Mouse (Mus musculus): ENCODE results near the gene Pax1.

The Pax1 gene

DNA sequence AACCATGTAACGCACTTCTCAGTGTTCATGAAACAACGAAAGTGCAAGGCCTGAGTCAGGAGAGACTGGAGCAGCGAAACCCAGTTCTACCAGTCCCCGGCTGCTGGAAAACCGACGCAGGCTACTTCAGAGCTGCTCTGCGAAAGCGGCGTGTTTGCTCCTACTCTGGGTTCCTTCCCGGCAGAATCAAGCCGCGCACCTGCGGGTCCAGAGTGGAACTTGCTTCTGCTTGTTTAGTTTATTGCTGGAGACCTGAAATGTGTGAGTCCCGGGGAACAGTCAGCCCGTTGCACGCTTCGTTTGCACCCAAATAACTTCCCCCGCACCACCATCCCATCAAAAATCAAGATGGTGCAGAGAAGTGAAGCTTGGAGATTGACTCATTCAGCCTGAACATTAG lies at the start of gene Pax1:
TSS of gene Pax1 (plus strand) at position 345 of the 400 bp plus-strand sequence.
- DNase-seq (ENCODE audit: low spot score): peak; percentile 56

DNA sequence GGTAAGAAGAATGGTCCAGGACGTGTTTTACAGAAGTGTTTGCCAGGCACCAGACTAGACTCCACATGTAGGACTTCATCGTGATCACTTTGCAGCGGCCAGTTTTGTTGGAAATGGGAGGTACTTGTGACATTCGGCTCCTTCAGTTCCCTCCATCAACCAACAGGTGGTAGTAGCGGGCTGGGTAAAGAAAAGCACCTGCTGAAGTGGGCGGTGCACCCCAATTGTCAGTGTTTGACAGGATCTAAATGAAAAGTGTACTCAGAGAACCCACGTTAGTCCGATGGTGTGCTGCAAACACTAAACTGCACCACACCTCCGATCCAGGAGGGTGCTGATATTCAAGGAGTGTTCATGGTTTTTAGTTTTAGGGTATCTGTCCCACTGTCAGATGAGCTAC lies 40.7 kb upstream of the Pax1 start:
- DNase-seq (ENCODE audit: low spot score): peak; percentile 76

DNA sequence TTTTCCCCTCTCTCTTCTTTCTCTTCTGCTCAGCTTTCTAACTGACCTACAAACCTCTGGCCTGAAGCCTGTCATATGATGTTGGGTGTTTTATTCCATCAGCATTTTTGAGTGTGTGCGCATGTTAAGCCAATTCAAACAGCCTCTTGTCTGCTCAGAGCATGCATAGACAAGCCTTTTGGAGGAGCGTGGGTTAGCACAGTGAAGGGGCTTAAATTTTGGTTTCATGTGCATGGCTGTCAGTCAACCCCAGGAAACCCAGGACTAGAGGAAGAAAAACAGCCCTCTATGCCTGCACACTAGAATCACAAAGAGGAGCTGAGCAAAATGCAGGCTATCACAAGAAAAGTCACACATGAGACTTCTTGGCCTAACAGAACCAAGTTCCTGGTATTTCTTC lies 36.5 kb upstream of the Pax1 start:
- no peak for DNase-seq (ENCODE audit: low spot score)

DNA sequence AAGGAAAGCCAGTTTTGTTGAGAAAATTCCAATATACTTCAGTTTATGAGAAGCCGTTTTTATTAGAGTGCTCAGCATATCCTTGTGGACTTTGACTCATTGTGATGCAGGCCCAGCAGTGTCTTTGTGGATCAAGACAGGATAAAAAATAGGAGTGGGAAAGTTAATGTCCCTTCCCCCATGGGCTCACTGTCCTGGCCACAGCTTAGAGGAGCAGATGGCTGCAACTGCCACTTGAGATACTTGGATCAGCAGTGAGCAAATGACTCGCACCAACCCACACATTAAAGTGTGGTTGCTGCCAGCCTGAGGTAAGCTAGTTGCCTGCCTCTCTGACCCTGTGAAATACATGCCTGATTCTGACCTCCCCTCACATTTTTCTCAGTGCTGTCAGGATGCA lies 29.0 kb upstream of the Pax1 start:
- DNase-seq (ENCODE audit: low spot score): no peak

DNA sequence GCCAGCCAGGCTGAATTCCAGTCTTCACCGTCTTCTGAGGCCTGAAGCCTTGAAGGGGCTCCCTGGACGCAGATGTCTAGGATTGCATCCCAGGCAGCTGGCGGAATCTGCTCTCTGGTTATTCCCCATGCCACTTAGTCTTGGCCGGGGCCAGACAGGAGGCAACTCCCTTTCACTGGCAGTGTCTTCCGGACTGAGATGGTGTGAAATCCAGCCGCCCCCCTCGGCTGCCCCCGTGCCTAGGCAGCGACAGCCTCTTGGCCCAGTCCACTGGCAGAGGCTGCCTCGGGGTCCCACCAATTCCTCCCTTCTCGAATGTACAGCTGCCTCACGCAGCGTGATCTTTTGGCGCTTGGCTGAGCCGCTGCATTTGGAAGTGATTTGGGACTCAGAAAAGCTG lies 23.0 kb upstream of the Pax1 start:
- DNase-seq (ENCODE audit: low spot score): no peak

DNA sequence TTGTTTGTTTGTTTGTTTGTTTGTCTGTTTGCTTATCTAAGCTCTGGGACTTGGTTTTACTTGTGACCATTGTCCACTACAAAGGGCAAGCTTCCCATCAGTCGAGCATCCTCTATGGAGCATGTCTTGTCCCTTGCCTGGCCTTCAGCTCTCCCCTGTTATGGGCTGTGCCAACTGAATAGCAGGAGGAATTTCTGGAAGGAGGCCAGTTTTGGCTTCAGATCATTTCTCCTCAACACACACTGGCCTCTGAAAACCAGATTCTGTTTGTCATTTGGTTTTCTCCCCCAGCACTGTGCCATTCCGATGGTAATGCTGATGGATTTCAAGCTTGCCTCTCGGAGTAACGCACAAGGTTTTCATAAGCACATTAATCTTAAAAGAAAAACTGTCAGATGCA lies 21.9 kb upstream of the Pax1 start:
- no peak for DNase-seq (ENCODE audit: low spot score)

DNA sequence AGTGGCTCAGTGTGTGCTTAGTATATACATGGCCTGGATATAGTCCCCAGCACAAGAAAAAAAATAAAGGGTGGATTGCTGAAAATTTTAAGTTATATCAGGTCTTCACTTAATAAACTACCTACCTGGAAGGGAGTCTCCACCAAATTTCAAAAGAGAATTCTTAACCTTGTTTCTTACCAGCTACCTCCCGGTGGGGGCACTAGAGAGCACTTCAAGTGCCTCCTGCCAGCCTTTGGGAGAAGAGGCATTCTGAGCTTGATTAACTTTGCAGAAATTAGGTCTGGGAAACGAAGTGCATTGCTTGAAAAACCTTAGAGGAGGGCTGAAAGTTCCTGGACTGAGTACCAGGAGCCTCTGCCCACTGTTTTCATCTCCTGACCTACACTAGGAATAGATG lies 19.5 kb upstream of the Pax1 start:
- DNase-seq (ENCODE audit: low spot score): peak; percentile 53

DNA sequence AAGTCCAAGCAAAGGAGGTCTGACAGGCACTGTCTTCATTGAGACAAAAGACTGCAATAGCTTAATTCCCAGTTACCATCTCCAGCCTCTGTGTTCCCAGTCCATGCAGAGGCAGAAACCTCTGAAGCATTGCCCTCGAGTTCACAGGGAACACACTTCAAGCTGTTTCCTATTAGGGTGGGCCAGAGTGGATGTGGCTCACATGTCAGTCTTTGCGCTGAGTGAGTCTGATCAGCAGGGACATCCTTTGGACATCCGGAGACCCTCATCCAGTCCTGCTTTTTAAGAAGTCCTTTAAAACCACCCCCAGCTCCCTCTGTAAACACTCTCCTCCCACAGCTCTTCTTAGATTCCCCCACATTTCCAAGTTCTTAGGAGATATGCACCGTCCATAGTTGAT lies 2.0 kb upstream of the Pax1 start:
- DNase-seq (ENCODE audit: low spot score): peak; percentile 58

DNA sequence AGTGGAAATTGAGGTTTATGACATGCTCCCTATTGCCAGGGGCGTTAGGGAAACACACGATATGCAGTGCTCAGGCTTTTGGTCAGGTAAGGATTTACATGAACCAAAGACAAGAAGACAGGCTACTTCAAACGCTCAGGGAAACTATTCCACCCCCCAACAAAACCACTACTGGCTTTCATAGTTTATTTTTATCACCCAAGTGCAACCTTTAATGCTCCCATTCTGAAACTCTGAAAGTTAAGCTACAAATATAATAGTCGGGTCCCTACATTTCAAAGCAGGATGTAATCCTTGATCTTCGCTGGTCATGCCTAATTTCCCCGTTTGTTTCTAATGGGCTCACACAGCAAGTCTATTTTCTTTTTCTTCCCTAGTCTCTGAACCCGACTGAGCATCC lies 1.3 kb upstream of the Pax1 start:
- peak; percentile 29 for DNase-seq (ENCODE audit: low spot score)

DNA sequence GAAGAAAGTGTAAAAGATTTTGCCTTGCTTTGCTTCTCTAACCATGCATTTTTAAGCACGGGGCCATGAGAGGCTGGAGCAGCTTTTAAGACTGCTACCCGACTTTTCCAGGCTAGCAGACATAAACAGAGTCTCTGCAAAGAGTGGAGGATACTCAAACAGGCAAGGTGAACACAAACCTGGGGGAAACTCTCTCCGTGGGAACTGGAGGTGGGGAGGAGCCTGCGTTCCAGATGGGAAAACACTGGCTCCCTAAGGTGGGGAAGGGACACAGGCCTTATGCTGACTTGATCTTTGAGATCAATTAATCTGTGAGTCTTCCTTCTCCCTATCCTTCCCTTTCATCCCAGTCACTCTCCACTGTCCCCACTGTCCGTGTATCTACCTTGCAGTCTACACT lies 869 bp upstream of the Pax1 start:
- peak; percentile 51 for DNase-seq (ENCODE audit: low spot score)

DNA sequence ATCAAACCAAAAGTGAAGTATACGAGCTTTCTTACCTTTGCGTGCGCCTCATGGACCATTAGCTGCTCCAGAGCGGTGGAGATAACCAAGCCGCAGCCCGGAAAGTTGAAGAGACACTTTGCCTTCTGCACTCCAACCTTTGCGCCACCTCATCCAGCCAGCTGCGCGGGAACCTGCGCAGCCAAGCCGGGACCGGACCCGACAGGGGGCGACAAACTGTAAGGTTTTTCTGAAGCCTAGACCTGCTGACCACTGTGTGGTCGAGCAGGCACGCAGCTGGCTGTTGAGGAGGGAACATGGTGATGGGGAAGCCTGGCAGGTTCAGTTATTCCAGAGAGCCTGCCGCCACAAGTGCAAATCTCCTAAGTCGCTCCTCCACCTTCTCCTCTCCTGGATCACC lies 591 bp downstream of the Pax1 start:
- peak; percentile 89 for DNase-seq (ENCODE audit: low spot score)

DNA sequence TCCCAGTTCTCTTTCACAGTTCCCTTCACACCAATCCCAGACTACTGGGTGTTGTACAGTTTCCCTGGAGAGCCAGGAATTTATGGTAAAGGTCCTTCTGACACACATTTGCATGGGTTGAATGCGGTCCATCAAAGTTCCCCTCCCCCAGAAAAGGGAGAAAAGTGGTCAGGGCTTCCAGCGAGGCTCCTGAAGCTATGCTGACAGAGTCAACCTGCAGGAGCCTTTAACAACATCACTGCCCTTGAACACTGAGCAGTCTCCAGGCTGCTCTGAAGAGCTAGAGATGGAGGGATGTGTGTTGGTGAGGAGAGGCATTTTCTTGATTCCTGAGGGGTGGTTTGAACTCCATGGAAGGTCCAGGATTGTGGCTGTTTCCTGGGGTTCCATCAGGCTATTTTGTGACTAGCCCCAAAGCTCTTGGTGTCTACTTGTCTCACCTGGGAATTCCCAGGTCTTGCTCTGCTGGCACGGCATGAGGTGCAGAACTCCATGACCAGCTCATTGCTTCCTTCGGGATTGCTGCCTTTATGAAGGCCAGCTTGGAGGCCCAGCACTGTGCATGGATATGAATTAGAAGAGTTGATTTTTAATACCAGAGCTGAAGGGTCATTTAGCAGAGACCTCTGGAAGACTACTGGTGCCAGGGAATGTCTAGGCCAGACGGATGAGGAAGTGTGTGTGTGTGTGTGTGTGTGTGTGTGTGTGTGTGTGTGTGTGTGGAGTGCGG lies 1.8 kb downstream of the Pax1 start:
- DNase-seq (ENCODE audit: low spot score): no peak

DNA sequence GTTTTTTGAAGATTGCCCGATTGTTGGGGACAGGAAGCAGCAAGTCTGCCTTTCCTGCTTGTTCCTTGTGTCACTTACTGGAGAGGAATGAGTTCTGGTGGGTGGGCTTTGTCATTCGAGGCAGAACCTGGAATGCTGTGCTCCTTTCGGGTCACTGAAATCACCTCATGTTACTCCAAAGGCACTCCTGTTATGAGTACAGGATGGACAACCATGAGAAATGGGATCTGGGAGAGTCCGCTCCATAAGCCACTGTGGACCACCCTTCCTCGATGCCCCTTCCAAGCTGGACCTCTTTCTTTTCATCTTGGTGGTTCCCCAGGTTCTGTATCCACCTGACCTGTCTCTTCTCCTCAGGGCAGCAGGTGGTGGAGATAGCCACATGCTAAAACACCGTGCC lies 2.5 kb downstream of the Pax1 start:
- DNase-seq (ENCODE audit: low spot score): peak; percentile 38

DNA sequence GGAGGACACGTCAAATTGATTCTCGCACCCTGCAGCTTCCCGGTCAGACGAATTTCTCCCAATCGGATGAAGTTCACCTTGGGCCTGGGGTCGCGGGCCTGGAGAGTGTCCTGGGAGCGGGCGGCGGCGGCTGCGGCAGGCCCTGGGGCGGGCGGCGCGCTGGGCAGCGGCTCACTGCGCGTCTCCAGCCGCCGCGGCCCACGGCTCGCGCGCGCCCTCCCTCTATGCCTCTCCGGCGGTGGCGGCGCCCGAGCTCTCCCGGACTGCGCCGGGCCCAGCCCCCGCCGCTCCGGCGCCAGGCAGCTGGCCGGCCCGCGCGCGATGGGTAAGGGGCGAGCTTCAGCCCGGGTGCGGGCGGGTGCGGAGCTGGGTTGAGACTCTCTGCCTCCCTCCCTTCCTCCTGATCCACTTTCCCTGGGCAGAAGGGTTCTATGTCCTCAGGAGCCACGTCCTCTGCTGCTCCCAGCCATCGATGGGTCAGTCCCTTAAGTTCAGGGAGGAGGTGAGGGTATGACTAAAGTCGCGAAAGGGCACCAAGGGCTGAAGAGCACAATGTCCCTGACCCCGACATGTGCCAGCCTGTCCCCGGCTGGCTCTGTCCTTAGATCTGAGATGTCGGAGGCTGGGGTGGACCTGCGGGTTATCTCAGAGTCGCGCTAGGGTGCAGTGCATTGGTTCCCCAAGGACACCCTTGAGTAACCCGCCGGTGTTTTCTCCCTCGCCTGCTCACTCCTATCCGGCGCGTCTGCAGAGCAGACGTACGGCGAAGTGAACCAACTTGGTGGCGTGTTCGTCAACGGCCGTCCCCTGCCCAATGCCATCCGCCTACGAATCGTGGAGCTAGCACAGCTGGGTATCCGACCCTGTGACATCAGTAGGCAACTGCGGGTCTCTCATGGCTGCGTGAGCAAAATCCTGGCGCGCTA lies 3.5 kb downstream of the Pax1 start:
- peak; percentile 42 for DNase-seq (ENCODE audit: low spot score)

DNA sequence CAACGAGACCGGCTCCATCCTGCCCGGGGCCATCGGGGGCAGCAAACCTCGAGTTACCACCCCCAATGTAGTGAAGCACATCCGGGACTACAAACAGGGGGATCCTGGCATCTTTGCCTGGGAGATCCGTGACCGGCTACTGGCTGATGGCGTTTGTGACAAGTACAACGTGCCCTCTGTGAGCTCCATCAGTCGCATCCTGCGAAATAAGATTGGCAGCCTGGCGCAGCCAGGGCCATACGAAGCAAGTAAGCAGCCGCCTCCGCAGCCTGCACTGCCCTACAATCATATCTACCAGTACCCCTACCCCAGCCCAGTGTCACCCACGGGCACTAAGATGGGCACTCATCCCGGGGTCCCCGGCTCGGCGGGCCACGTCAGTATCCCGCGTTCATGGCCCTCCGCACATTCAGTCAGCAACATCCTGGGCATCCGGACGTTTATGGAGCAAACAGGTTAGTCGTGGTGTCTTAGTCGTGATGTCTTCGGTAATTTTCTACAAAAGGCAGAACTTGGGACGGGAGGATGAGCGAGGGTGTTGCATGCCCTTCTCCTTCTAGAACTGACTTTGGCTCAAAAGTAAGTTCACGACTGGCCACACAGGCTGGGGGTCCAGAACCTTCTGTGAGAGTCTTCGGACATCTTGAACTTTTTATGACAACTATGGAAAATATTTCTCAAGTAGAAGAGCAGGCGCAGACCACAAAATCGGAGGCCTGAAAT lies 4.3 kb downstream of the Pax1 start:
- peak; percentile 35 for DNase-seq (ENCODE audit: low spot score)

DNA sequence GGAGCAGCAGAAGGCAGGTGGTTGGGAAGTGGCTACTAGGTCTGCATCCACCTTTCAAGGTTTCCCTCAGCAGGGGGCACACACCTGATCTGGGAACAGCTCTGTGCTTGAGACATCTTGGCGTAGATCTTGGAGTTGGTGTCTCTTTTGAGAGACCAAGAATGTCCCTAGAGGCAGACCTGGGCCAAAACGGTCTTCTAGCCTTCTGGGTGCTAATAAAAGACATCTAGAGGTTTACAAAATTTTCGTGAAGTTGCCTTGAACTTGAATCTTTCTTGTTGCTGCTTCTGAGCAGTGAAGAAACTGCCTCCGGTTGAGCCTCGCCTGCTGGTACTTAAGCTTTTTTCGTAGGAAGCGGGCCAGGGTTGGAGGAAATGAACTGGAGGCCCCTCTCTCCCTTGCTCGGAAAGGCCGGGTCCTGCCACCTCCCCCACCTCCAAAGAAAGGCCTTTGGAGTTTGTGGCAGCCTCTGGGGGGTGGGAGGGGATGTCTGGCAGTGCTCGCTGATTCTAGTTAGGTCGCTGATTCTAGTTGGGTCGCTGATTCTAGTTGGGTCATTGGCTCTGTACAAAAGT lies 5.6 kb downstream of the Pax1 start:
- DNase-seq (ENCODE audit: low spot score): peak; percentile 55

DNA sequence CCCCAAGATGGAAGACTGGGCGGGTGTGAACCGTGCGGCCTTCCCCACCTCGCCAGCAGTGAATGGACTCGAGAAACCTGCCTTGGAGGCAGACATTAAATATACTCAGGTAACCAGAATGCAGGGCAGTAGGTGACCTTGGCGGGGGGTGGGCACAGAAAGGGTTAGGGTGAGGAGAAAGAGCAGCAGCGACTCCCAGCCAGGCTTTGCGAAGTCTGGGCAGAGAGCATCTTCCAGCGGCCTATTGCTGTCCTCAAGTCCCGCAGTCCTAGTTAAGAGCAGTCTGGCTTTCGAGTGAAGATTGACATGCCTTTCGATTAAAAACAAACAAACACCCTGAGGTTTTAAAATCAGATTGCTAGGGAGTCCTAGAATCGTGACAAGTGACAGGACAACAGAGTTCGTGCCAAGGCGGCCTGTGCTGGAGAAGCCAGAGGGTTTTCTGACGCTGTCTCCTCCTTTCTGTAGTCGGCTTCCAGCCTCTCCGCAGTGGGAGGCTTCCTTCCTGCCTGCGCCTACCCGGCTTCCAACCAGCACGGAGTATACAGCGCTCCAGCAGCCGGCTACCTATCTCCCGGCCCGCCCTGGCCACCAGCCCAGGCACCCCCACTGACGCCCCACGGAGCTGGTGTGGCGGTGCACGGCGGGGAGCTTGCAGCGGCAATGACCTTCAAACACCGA lies 6.3 kb downstream of the Pax1 start:
- peak; percentile 58 for DNase-seq (ENCODE audit: low spot score)

DNA sequence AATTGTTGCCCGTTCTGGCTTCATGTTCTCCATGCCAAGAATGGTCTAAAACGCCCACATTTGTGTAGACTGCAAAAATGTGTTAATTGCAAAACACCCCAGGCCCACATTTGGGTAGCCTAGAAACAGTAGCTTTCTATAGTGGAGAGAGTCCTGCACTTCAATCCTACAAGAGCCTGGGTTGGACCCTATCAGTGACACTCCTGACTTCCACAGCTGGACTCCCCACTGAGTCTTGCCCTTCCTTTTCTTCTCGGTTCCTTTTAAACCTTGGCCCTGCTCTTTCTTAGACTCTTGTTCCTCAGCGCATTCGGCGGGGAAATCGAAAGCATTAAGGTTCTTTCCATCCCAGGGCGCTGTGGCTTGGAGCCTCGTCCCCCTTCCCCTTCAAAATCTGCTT lies 7.8 kb downstream of the Pax1 start:
- peak; percentile 54 for DNase-seq (ENCODE audit: low spot score)

DNA sequence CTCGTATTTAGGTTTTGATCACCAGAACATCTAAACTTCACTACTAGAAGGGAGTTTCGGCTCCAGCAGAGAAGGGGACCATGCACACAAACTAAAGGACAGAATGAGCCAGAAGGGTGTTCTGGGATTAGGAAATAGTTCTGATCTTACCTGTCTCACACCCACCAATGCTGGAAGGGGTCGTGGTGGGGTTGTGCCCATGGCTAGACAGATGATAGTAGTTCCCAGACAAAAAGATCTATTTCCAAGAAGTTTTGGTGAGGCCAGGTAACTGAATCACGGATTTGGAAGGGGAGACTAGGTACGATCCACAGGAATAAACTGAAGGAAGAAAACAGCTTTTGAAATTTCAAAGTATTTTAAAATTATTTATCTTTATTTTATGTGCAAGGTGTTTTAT lies 8.4 kb downstream of the Pax1 start:
- DNase-seq (ENCODE audit: low spot score): peak; percentile 47

DNA sequence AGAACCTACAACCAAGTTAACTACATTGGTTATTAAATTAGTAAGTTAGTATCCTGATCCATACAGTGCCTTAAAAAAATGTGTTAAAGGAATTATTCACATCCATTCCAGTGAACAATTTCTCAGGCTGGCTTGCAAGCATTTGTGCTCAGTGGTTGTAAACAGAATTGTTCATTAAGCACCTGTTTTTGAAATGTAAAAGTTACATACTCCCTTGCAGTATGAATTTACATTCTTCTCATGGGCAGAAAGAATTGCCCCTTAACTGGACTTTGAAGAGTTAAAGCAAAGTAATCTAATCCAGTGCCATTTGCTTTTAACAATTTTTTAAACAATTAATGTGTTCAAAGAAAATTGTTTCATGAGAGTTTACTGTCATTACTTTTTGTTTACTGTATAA lies 9.6 kb downstream of the Pax1 start:
- no peak for DNase-seq (ENCODE audit: low spot score)

DNA sequence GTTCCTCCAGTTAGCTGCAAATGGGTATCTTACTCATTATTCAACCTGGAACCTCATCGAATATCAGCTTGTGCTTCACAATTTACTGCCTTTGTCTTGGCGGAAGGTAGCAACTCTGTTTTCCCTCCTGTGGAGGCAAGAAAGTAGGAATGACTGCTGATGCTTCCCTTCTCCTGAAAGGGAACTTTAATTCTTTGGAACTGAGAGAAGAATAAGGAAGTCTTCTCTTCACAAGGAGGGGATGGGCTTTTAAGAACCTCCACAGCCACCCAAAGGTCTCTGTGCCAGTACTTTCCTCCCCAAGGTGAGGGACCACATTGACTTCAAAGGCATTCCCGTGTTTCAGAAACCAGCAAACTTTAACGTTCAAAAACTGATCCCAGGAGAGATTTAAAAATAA lies 10.1 kb downstream of the Pax1 start:
- DNase-seq (ENCODE audit: low spot score): peak; percentile 45

All from embryo, embryonic 10.5 days (tissue).